Mouse (Mus musculus): ENCODE results near the gene Bag6.

DNA sequence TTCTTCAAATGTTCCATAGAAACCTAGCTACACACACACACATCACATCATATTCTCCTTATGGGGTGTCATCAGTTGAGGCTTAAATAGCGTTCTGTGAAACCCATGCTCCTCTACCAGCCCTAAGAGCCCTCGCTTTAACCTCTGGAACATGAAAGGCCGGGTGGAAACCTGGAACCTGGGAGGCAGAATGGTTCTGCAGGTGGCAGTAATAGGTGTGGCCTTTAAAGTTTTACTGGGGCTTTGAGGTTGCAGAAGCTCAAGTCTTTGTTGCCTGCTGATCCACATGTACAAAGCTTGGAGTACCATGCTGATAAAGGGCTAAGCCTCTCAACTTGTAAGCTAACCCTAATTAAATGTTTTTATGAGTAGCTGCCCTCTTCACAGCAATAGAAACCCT lies 12.4 kb downstream of the Bag6 start:
- no peak for TF ChIP-seq MXI1 (IDR thresholded peaks at IDR 0.05; ENCODE audit: low read depth, low read length)
- no peak for TF ChIP-seq CTCF (conservative IDR thresholded peaks at IDR 0.05 in 1 of 2, IDR thresholded peaks at IDR 0.05 in 1 of 2; ENCODE audit: low read depth in 2 of 2, low read length in 2 of 2)
- TF ChIP-seq KAT2A (IDR thresholded peaks at IDR 0.05; ENCODE audit: insufficient replicate concordance, low read length) = no peak
